Mouse (Mus musculus) lung, embryonic 14.5 days (tissue): Measurements from ENCODE around the gene Notch1. TPM values are rescaled to one million over a fixed set of nuclear protein-coding genes. Genes with fewer than 3 reads are reported as not detected.

Experiments used
- ATAC-seq: fragments of 200-750 bp; cut with Nextera tagmentation; 2 replicates; pipeline ENCODE4 v1.8.0; 2017; ENCODE audit warnings: mild to moderate bottlenecking, moderate TSS enrichment, moderate library complexity; ENCODE audit not compliant: insufficient read depth
- DNase-seq: peaks from one replicate; pipeline ENCODE4 v3.0.0-alpha.2; 2015
- H3K27ac ChIP-seq: fragments of 300-500 bp; sonication (generic); 2 replicates; pipeline ENCODE4 v1.5.1; 2014; ENCODE audit warnings: low read depth, mild to moderate bottlenecking, moderate library complexity
- H3K27me3 ChIP-seq: fragments of 300-500 bp; sonication (generic); 2 replicates; pipeline ENCODE4 v1.6.1; 2014; ENCODE audit warnings: low read length, control low read depth; ENCODE audit not compliant: insufficient read depth
- H3K36me3 ChIP-seq: fragments of 300-500 bp; sonication (generic); 2 replicates; pipeline ENCODE4 v1.6.1; 2014; ENCODE audit warnings: control low read depth; ENCODE audit not compliant: insufficient read depth
- H3K4me1 ChIP-seq: fragments of 300-500 bp; sonication (generic); 2 replicates; pipeline ENCODE4 v1.6.1; 2014; ENCODE audit warnings: antibody characterized with exemption, control low read depth; ENCODE audit not compliant: insufficient read depth
- H3K4me2 ChIP-seq: fragments of 300-500 bp; sonication (generic); 2 replicates; pipeline ENCODE4 v1.6.1; 2014; ENCODE audit warnings: mild to moderate bottlenecking
- H3K4me3 ChIP-seq: fragments of 300-500 bp; sonication (generic); 2 replicates; pipeline ENCODE4 v1.5.1; 2014; ENCODE audit warnings: low read depth, low read length
- H3K9ac ChIP-seq: fragments of 300-500 bp; sonication (generic); 2 replicates; pipeline ENCODE4 v1.6.1; 2014
- H3K9me3 ChIP-seq: fragments of 300-500 bp; sonication (generic); 2 replicates; pipeline ENCODE4 v1.6.1; 2016; ENCODE audit warnings: low read depth, low read length, control low read depth
- CTCF ChIP-seq: IDR thresholded peaks from 2 replicates; pipeline ENCODE4 v1.5.1; 2016; ENCODE audit warnings: antibody characterized with exemption, low read depth
- WGBS: fragments of 180-500 bp; shearing (Covaris S2); extraction: QIAGEN DNeasy Blood & Tissue Kit; methylation state at CpG from one replicate; pipeline ENCODE4 v1.1.7; 2014; 5-methylcytosine and 5-hydroxymethylcytosine counted together
- polyA plus RNA-seq: library from polyadenylated mRNA; unstranded; fragments of >200 nt; fragmentation: Nextera tagmentation; extraction: Ambion mirVana; gene quantifications from 2 replicates; pipeline ENCODE4 v1.2.1, GENCODE M21; 2014

Gene Notch1
- polyA plus RNA-seq, 1 experiment from 2014 or later, result 44.0 TPM

GRCm38 (mm10) chr2:26506746-26507280, 9.7 kb downstream of the Notch1 start:
- ATAC-seq, result no peak
- Histone ChIP-seq H3K4me2 (peak overlapping the region; percentile 43; the same call in 1 of the 2 replicates), H3K9ac (peak overlapping the region; percentile 37; the same call in 1 of the 2 replicates), H3K4me1 (peaks cover 35% of the 10 kb centered on the region), H3K27me3 (no peaks in the 10 kb centered on the region), H3K9me3 (no peaks in the 10 kb centered on the region), H3K27ac (peak overlapping the region; percentile 96), H3K4me3 (no peak overlapping the region), H3K36me3 (no peaks in the 10 kb centered on the region)
- no peak for TF ChIP-seq CTCF
- 79% methylated on average over 3 of the region's 3 CpGs for WGBS
- no peak for DNase-seq

- no peak for DNase-seq
- Histone ChIP-seq H3K27ac (no peak overlapping the region), H3K4me1 (peaks cover 46% of the 10 kb centered on the region), H3K9me3 (no peaks in the 10 kb centered on the region), H3K4me2 (peak overlapping the region; percentile 77), H3K9ac (no peak overlapping the region), H3K27me3 (no peaks in the 10 kb centered on the region), H3K36me3 (0 out of 2 replicates have a peak, but pooled peaks cover 8% of the 10 kb centered on the region), H3K4me3 (peak overlapping the region; percentile 87; the same call in 1 of the 2 replicates)
- no peak for ATAC-seq
- 53% methylated on average over 9 of the region's 9 CpGs for WGBS
- TF ChIP-seq CTCF, result no peak
Observed at GRCm38 (mm10) chr2:26504772-26505480, 11.5 kb downstream of the Notch1 start.

GRCm38 (mm10) chr2:26503661-26504575, 12.5 kb downstream of the Notch1 start:
- Histone ChIP-seq H3K4me2 (peak overlapping the region; percentile 77), H3K4me3 (peak overlapping the region; percentile 87), H3K4me1 (peaks cover 48% of the 10 kb centered on the region), H3K9me3 (no peaks in the 10 kb centered on the region), H3K9ac (peak overlapping the region; percentile 77), H3K27me3 (no peaks in the 10 kb centered on the region), H3K36me3 (0 out of 2 replicates have a peak, but pooled peaks cover 8% of the 10 kb centered on the region), H3K27ac (peak overlapping the region; percentile 85)
- no peak for TF ChIP-seq CTCF
- WGBS, result 2% methylated on average over 56 of the region's 59 CpGs
- ATAC-seq (peak; percentile 84), DNase-seq (peak; percentile 92)

GRCm38 (mm10) chr2:26502863-26503631, 13.4 kb downstream of the Notch1 start:
- H3K36me3 ChIP-seq, result 0 out of 2 replicates have a peak, but pooled peaks cover 8% of the 10 kb centered on the region
- H3K27ac ChIP-seq, result peak overlapping the region; percentile 85
- H3K27me3 ChIP-seq, result no peaks in the 10 kb centered on the region
- peak overlapping the region; percentile 77 for H3K4me2 ChIP-seq
- ATAC-seq (peak; percentile 9), DNase-seq (peak; percentile 52)
- TF ChIP-seq CTCF, result no peak
- H3K9me3 ChIP-seq, result no peaks in the 10 kb centered on the region
- H3K9ac ChIP-seq, result peak overlapping the region; percentile 77
- peaks cover 43% of the 10 kb centered on the region for H3K4me1 ChIP-seq
- peak overlapping the region; percentile 87 for H3K4me3 ChIP-seq
- under 1% methylated on average over 57 of the region's 57 CpGs for WGBS

GRCm38 (mm10) chr2:26502299-26502862, 14.1 kb downstream of the Notch1 start:
- Histone ChIP-seq H3K9me3 (no peaks in the 10 kb centered on the region), H3K27ac (peak overlapping the region; percentile 85), H3K4me1 (peaks cover 42% of the 10 kb centered on the region), H3K27me3 (no peaks in the 10 kb centered on the region), H3K36me3 (peaks cover 10% of the 10 kb centered on the region; the same call in 1 of the 2 replicates), H3K4me3 (peak overlapping the region; percentile 87), H3K4me2 (peak overlapping the region; percentile 77), H3K9ac (peak overlapping the region; percentile 77)
- under 1% methylated on average over 33 of the region's 33 CpGs for WGBS
- ATAC-seq, result peak; percentile 12; the same call in 1 of the 2 replicates
- DNase-seq, result peak; percentile 78
- TF ChIP-seq CTCF, result no peak

GRCm38 (mm10) chr2:26501651-26502141, 14.8 kb downstream of the Notch1 start:
- peak overlapping the region; percentile 85 for H3K27ac ChIP-seq
- ATAC-seq (no peak), DNase-seq (peak; percentile 65)
- WGBS, result 4% methylated on average over 15 of the region's 15 CpGs
- peaks cover 16% of the 10 kb centered on the region; the same call in 1 of the 2 replicates for H3K36me3 ChIP-seq
- H3K27me3 ChIP-seq, result no peaks in the 10 kb centered on the region
- peak overlapping the region; percentile 77 for H3K9ac ChIP-seq
- H3K9me3 ChIP-seq, result no peaks in the 10 kb centered on the region
- H3K4me2 ChIP-seq, result peak overlapping the region; percentile 77
- TF ChIP-seq CTCF, result no peak
- peak overlapping the region; percentile 87 for H3K4me3 ChIP-seq
- peaks cover 38% of the 10 kb centered on the region for H3K4me1 ChIP-seq
